Mouse (Mus musculus): ENCODE results near the gene Jph4.

DNA sequence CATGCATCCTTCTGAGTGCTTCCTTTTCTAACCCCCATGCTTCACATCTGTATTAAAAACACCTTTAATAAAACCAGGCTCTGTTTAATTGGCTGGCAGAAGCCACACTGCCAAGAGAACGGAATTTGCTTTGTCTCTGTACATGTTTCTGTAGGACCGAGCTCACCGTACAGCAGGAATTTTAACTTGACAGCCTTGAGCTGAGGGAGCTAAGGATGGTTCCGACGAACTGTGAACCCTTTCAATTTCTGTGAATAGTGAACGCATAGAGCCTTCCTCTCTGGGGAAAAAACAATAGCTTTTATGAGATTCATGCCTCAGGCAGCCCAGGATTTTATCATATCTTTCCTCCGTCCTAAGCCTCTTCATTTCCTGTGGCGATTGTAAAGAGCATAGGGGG, 5.6 kb upstream of the Jph4 start:
- TF ChIP-seq POLR2A (IDR thresholded peaks at IDR 0.05; ENCODE audit: extremely low read depth, insufficient read depth, low read length) (no peak), CTCF (IDR thresholded peaks at IDR 0.05; ENCODE audit: low read depth, low read length) (no peak)
